Mouse (Mus musculus) lung, postnatal 0 days (tissue): ENCODE results near the gene Actr2.

Experiments used
- CTCF ChIP-seq: IDR thresholded peaks from 2 replicates; pipeline ENCODE4 v1.5.1; 2016; ENCODE audit warnings: antibody characterized with exemption, mild to moderate bottlenecking
- EP300 ChIP-seq: IDR thresholded peaks from 2 replicates; pipeline ENCODE4 v1.6.1; 2016; ENCODE audit warnings: antibody characterized with exemption, mild to moderate bottlenecking, control low read depth

DNA sequence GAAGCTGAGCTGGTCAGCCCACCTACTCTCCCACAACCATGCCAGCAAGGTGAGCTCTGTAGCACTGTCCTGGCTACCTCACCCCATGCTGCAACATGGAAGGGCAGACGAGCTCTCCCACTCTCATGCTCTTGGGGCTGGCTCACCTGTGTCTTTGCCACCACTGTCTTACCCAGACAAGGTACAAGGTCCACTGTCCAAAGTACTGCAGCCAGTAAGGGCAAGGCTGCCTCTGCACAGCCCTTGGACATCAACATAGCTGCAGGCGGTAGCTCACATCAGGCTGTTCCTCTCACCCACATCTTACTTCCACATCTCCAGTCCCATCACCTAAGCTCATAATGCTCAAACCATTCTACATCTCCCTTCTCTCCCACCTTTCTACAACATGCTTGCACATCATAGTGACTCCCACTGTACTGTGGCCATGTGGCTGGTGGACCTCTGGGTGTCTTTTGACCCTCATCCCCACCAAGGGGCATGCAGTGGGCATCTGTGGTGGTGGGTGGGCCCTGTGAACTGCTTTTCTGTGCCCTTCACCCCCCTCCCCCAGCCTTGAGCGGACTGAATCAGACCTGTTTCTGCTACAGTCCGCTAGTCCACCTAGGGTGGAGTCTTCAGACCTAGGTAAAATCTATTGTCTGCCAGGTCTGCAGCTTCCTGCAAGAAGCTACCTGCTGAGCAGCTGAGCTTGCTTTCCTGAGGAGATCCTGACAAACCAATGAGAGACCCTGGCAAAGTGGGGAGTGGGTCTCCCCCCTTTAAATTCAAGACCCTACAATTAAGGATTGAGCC is 39.6 kb upstream of the Actr2 start:
- no peak for TF ChIP-seq CTCF
- no peak for TF ChIP-seq EP300
